Mouse (Mus musculus) cerebellum, postnatal 14 days (tissue): Measurements from ENCODE around the gene Pkig.

Experiments
- DNase-seq, 2 experiments: peaks; one replicate each; pipeline ENCODE4 v3.0.0; 2021; ENCODE audit warnings: mixed read lengths in 2 of 2

Gene Pkig

GRCm38 (mm10) chr2:163761402-163761801 lies 103.2 kb downstream of the Pkig start:
- DNase-seq = no peak

GRCm38 (mm10) chr2:163766261-163766660 lies 108.1 kb downstream of the Pkig start:
- no peak for DNase-seq

GRCm38 (mm10) chr2:163766890-163767289 lies 108.7 kb downstream of the Pkig start:
- DNase-seq = no peak

- DNase-seq = no peak
These were observed 112.5 kb downstream of the Pkig start for GRCm38 (mm10) chr2:163770731-163771130.
